Mouse (Mus musculus): ENCODE data around the gene Ercc6. TPM values are rescaled to one million over a fixed set of nuclear protein-coding genes. Genes with fewer than 3 reads are reported as not detected.

The Ercc6 gene
- 9.4 and 12.1 TPM in 2 replicates for polyA plus RNA-seq (2012; rRNA removed)

GRCm38 (mm10) chr14:32513336-32514032, at the start of gene Ercc6:
Gene Ercc6 (plus strand): TSS chr14:32513521.
- Histone ChIP-seq H3K4me3 (ENCODE audit: control insufficient read depth, insufficient read depth, low read length) (peak within 1 kb of the TSS; percentile 64), H3K27me3 (ENCODE audit: control insufficient read depth, insufficient read depth, low read length) (no peaks in the 10 kb centered on the region), H3K27ac (ENCODE audit: control insufficient read depth, insufficient read depth, low read length) (no peak within 1 kb of the TSS), H3K36me3 (ENCODE audit: control insufficient read depth, insufficient read depth, low read length) (no peaks in the 10 kb centered on the region; the same call in 1 of the 2 replicates), H3K4me1 (replicated peaks; ENCODE audit: control insufficient read depth, insufficient read depth, low read length) (peaks cover 9% of the 10 kb centered on the region)
- WGBS: under 1% methylated on average over 62 of the region's 62 CpGs
- peak; percentile 71 for TF ChIP-seq POLR2A (IDR thresholded peaks at IDR 0.05; ENCODE audit: control insufficient read depth, extremely low read depth, insufficient read depth, low read length, poor library complexity)
- TF ChIP-seq CTCF (IDR thresholded peaks at IDR 0.05; ENCODE audit: borderline replicate concordance, control insufficient read depth, extremely low read depth, insufficient read depth, low read length, poor library complexity): peak; percentile 49; the same call in 1 of the 2 replicates
- peak; percentile 92 for DNase-seq

- no peak within 1 kb of the TSS for H3K27ac ChIP-seq (ENCODE audit: control insufficient read depth, insufficient read depth, low read length)
- no peaks in the 10 kb centered on the region for H3K36me3 ChIP-seq (ENCODE audit: control insufficient read depth, insufficient read depth, low read length)
- H3K4me1 ChIP-seq (replicated peaks; ENCODE audit: control insufficient read depth, insufficient read depth, low read length): no peaks in the 10 kb centered on the region
- WGBS: 4% methylated on average over 70 of the region's 70 CpGs
- H3K4me3 ChIP-seq (ENCODE audit: control insufficient read depth, insufficient read depth, low read length): no peak within 1 kb of the TSS
- peaks cover 6% of the 10 kb centered on the region for H3K27me3 ChIP-seq (ENCODE audit: control insufficient read depth, insufficient read depth, low read length)
- TF ChIP-seq POLR2A (IDR thresholded peaks at IDR 0.05; ENCODE audit: control insufficient read depth, extremely low read depth, insufficient read depth, low read length, poor library complexity) (no peak), CTCF (IDR thresholded peaks at IDR 0.05; ENCODE audit: borderline replicate concordance, control insufficient read depth, extremely low read depth, insufficient read depth, low read length, poor library complexity) (no peak)
- no peak for DNase-seq
Observed at GRCm38 (mm10) chr14:32464601-32465505, 48.5 kb upstream of the Ercc6 start, which contains the start of gene Slc18a3. Gene Slc18a3 (minus strand): TSS chr14:32464850.

GRCm38 (mm10) chr14:32465506-32465870, 47.8 kb upstream of the Ercc6 start:
- WGBS: 5% methylated on average over 8 of the region's 11 CpGs
- H3K27ac ChIP-seq (ENCODE audit: control insufficient read depth, insufficient read depth, low read length): no peak overlapping the region
- no peak overlapping the region for H3K4me3 ChIP-seq (ENCODE audit: control insufficient read depth, insufficient read depth, low read length)
- DNase-seq: no peak
- H3K4me1 ChIP-seq (replicated peaks; ENCODE audit: control insufficient read depth, insufficient read depth, low read length): no peaks in the 10 kb centered on the region
- no peak for TF ChIP-seq CTCF (IDR thresholded peaks at IDR 0.05; ENCODE audit: borderline replicate concordance, control insufficient read depth, extremely low read depth, insufficient read depth, low read length, poor library complexity)
- peaks cover 6% of the 10 kb centered on the region for H3K27me3 ChIP-seq (ENCODE audit: control insufficient read depth, insufficient read depth, low read length)
- H3K36me3 ChIP-seq (ENCODE audit: control insufficient read depth, insufficient read depth, low read length): no peaks in the 10 kb centered on the region

- no peaks in the 10 kb centered on the region for H3K36me3 ChIP-seq (ENCODE audit: control insufficient read depth, insufficient read depth, low read length)
- no peak for DNase-seq
- H3K4me1 ChIP-seq (replicated peaks; ENCODE audit: control insufficient read depth, insufficient read depth, low read length): no peaks in the 10 kb centered on the region
- H3K27ac ChIP-seq (ENCODE audit: control insufficient read depth, insufficient read depth, low read length): no peak within 1 kb of the TSS
- TF ChIP-seq CTCF (IDR thresholded peaks at IDR 0.05; ENCODE audit: borderline replicate concordance, control insufficient read depth, extremely low read depth, insufficient read depth, low read length, poor library complexity) (no peak), POLR2A (IDR thresholded peaks at IDR 0.05; ENCODE audit: control insufficient read depth, extremely low read depth, insufficient read depth, low read length, poor library complexity) (no peak)
- WGBS: 24% methylated on average over 13 of the region's 13 CpGs
- H3K27me3 ChIP-seq (ENCODE audit: control insufficient read depth, insufficient read depth, low read length): peaks cover 6% of the 10 kb centered on the region
- H3K4me3 ChIP-seq (ENCODE audit: control insufficient read depth, insufficient read depth, low read length): no peak within 1 kb of the TSS
Observed at GRCm38 (mm10) chr14:32465889-32466288, 47.4 kb upstream of the Ercc6 start, which contains the start of gene Chat. Gene Chat (minus strand): TSS chr14:32465989.

GRCm38 (mm10) chr14:32467606-32468005, 45.7 kb upstream of the Ercc6 start:
- Histone ChIP-seq H3K27ac (ENCODE audit: control insufficient read depth, insufficient read depth, low read length) (no peak overlapping the region), H3K27me3 (ENCODE audit: control insufficient read depth, insufficient read depth, low read length) (peaks cover 6% of the 10 kb centered on the region), H3K4me3 (ENCODE audit: control insufficient read depth, insufficient read depth, low read length) (no peak overlapping the region), H3K36me3 (ENCODE audit: control insufficient read depth, insufficient read depth, low read length) (no peaks in the 10 kb centered on the region), H3K4me1 (replicated peaks; ENCODE audit: control insufficient read depth, insufficient read depth, low read length) (no peaks in the 10 kb centered on the region)
- no peak for TF ChIP-seq POLR2A (IDR thresholded peaks at IDR 0.05; ENCODE audit: control insufficient read depth, extremely low read depth, insufficient read depth, low read length, poor library complexity)
- no peak for TF ChIP-seq CTCF (IDR thresholded peaks at IDR 0.05; ENCODE audit: borderline replicate concordance, control insufficient read depth, extremely low read depth, insufficient read depth, low read length, poor library complexity)
- 10% methylated on average over 5 of the region's 5 CpGs for WGBS
- no peak for DNase-seq

- H3K36me3 ChIP-seq (ENCODE audit: control insufficient read depth, insufficient read depth, low read length): no peaks in the 10 kb centered on the region
- peak; percentile 19 for DNase-seq
- H3K27ac ChIP-seq (ENCODE audit: control insufficient read depth, insufficient read depth, low read length): no peak overlapping the region
- H3K27me3 ChIP-seq (ENCODE audit: control insufficient read depth, insufficient read depth, low read length): no peaks in the 10 kb centered on the region
- 19% methylated on average over 4 of the region's 4 CpGs for WGBS
- H3K4me1 ChIP-seq (replicated peaks; ENCODE audit: control insufficient read depth, insufficient read depth, low read length): no peaks in the 10 kb centered on the region
- TF ChIP-seq CTCF (IDR thresholded peaks at IDR 0.05; ENCODE audit: borderline replicate concordance, control insufficient read depth, extremely low read depth, insufficient read depth, low read length, poor library complexity): no peak
- no peak for TF ChIP-seq POLR2A (IDR thresholded peaks at IDR 0.05; ENCODE audit: control insufficient read depth, extremely low read depth, insufficient read depth, low read length, poor library complexity)
- H3K4me3 ChIP-seq (ENCODE audit: control insufficient read depth, insufficient read depth, low read length): no peak overlapping the region
Observed at GRCm38 (mm10) chr14:32472996-32473395, 40.3 kb upstream of the Ercc6 start.
